Mouse (Mus musculus): ENCODE data around the gene Plcd3. TPM values are rescaled to one million over a fixed set of nuclear protein-coding genes. Genes with fewer than 3 reads are reported as not detected.

The Plcd3 gene
- total and polyA plus RNA-seq, 3 experiments = 2.0 to 2.6 TPM; not detected in 1

DNA sequence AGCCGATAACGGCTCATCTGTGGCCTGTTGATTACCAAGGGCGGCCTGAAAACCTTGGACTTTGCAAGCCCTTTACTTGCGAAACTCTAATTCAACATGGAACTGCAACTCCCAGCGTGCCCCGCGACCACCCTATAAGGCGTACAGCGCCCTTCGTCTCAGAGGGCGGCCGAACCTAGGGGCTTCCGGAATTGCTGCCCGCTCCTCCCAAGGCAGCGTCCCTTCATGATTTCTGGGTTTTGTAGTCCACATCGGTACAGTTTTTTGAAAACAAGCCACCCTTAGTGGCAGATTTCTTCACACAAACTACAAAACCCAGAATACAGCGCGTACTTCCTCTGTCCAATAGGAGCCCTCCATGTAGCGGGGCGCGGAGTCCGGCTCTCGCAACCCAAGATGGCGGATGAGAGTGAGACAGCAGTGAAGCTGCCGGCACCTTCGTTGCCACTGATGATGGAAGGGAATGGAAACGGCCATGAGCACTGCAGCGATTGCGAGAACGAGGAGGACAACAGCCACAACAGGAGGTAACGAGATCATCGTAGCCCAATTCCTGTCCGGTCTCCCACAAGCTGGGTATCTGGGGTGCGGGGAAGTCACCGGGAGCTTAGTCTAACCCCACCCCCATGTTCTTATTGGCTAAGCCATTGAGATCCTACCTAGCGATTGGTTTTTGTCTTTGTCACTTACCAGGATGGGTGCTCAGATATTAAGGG, 73.1 kb downstream of the Plcd3 start, which contains the start of the genes Nmt1 and Dcakd (continued):
- TF ChIP-seq BHLHE40 (IDR thresholded peaks at IDR 0.05; ENCODE audit: borderline replicate concordance, low read depth, low read length) = no peak
- peak; percentile 80; the same call in 1 of the 2 replicates for TF ChIP-seq SIN3A (IDR thresholded peaks at IDR 0.05; ENCODE audit: low read length)
- TF ChIP-seq UBTF (IDR thresholded peaks at IDR 0.05; ENCODE audit: borderline replicate concordance, insufficient read depth, low read depth, low read length) = no peak
- peak; percentile 80 to 95 for TF ChIP-seq POLR2A (IDR thresholded peaks at IDR 0.05; ENCODE audit: control insufficient read depth in 1 of 2, insufficient read depth in 1 of 2, low read depth in 1 of 2, low read length in 2 of 2, poor library complexity in 1 of 2)

DNA sequence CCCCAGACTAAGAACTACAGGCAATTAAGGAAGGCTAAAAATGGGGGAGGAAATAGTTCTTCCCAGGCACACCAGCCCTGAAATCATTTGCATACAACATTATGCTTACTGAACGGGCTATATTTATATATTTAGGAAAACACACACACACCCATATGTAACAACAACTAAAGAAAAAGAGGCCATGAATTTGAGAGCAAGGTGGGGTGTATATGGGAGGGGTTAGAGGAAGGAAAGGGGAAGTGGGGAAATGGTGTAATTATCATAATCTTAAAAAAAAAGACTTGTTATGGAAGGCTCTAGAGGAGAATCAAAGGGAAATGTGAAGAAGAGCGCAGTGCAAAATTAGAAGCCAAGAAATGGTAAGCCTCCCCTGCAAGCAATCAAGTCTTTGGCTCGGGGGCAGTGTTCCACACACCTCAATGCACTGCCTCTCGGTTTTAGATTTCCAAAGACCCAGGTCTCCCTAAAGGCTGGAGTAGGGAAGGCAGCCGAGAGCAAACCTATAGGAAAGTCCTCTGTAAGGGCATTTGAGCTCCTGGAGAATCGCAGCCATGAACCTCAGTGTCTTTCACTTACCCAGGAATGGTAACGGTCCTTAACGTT, 73.8 kb downstream of the Plcd3 start:
- no peaks in the 10 kb centered on the region for H3K9me3 ChIP-seq (replicated peaks; ENCODE audit: insufficient read depth, low read length)
- H3K36me3 ChIP-seq (ENCODE audit: control insufficient read depth in 1 of 2, insufficient read depth in 2 of 2, low read length in 2 of 2) = peaks cover 1 to 31% of the 10 kb centered on the region in 2 experiments; a peak in 3 of 4 replicates
- H3K79me2 ChIP-seq (ENCODE audit: control insufficient read depth, insufficient read depth, low read length, poor library complexity) = peaks cover 49% of the 10 kb centered on the region
- peak; percentile 89 for DNase-seq (ENCODE audit: low read depth, low spot score)
- peak overlapping the region; percentile 89 for H3K27ac ChIP-seq (ENCODE audit: control insufficient read depth, low read depth, low read length)
- H3K4me1 ChIP-seq (ENCODE audit: control insufficient read depth in 1 of 2, insufficient read depth in 2 of 2, low read length in 2 of 2) = peaks cover 0 to 14% of the 10 kb centered on the region in 2 experiments; a peak in 2 of 4 replicates
- peak overlapping the region; percentile 77 to 88 for H3K4me3 ChIP-seq (ENCODE audit: control insufficient read depth in 1 of 2, insufficient read depth in 1 of 2, low read depth in 2 of 2, low read length in 2 of 2)
- H3K27me3 ChIP-seq (ENCODE audit: control insufficient read depth in 1 of 2, insufficient read depth in 2 of 2, low read length in 2 of 2) = no peaks in the 10 kb centered on the region
- H3K9ac ChIP-seq (ENCODE audit: control insufficient read depth, low read depth, low read length, poor library complexity, severe bottlenecking) = peak overlapping the region; percentile 90
- TF ChIP-seq POLR2AphosphoS5 (IDR thresholded peaks at IDR 0.05; ENCODE audit: borderline replicate concordance, low read depth, low read length) = no peak
- TF ChIP-seq MXI1 (IDR thresholded peaks at IDR 0.05; ENCODE audit: low read depth, low read length) = peak; percentile 14; the same call in 1 of the 2 replicates
- peak; percentile 5; the same call in 1 of the 2 replicates for TF ChIP-seq NELFE (IDR thresholded peaks at IDR 0.05; ENCODE audit: low read depth, low read length)
- peak; percentile 27; the same call in 1 of the 2 replicates for TF ChIP-seq ZMIZ1 (IDR thresholded peaks at IDR 0.05; ENCODE audit: low read depth, low read length)
- TF ChIP-seq TCF12 (IDR thresholded peaks at IDR 0.05; ENCODE audit: low read depth, low read length) = no peak; the same call in 1 of the 2 replicates
- TF ChIP-seq MEF2A (IDR thresholded peaks at IDR 0.05; ENCODE audit: extremely low read depth, insufficient replicate concordance, low read depth, low read length, poor library complexity, severe bottlenecking) = no peak
- TF ChIP-seq SMC3 (IDR thresholded peaks at IDR 0.05; ENCODE audit: low read depth, low read length) = no peak
- 0 out of 2 replicates have a peak, but pooled peaks have one; percentile 26 for TF ChIP-seq TBP (IDR thresholded peaks at IDR 0.05; ENCODE audit: low read depth, low read length)
- no peak for TF ChIP-seq POLR2AphosphoS2 (IDR thresholded peaks at IDR 0.05; ENCODE audit: low read length)
- TF ChIP-seq SIN3A (IDR thresholded peaks at IDR 0.05; ENCODE audit: low read length) = no peak; the same call in none of the 2 replicates
- no peak; the same call in 1 of the 2 replicates for TF ChIP-seq MAX (IDR thresholded peaks at IDR 0.05; ENCODE audit: low read length)
- no peak; the same call in 1 of the 2 replicates for TF ChIP-seq MYB (IDR thresholded peaks at IDR 0.05; ENCODE audit: low read depth, low read length)
- TF ChIP-seq KAT2A (conservative IDR thresholded peaks at IDR 0.05; ENCODE audit: low read depth, low read length) = no peak
- TF ChIP-seq MAFK (IDR thresholded peaks at IDR 0.05; ENCODE audit: borderline replicate concordance, low read depth, low read length) = no peak
- no peak for TF ChIP-seq HCFC1 (IDR thresholded peaks at IDR 0.05; ENCODE audit: low read depth, low read length)
- no peak for TF ChIP-seq CTCF (IDR thresholded peaks at IDR 0.05 in 2 of 3, conservative IDR thresholded peaks at IDR 0.05 in 1 of 3; ENCODE audit: control insufficient read depth in 1 of 3, insufficient read depth in 1 of 3, low read depth in 2 of 3, low read length in 3 of 3, poor library complexity in 1 of 3, severe bottlenecking in 1 of 3)
- TF ChIP-seq NRF1 (IDR thresholded peaks at IDR 0.05; ENCODE audit: insufficient read depth, low read depth, low read length, poor library complexity, severe bottlenecking) = no peak
- TF ChIP-seq RCOR1 (IDR thresholded peaks at IDR 0.05; ENCODE audit: low read depth, low read length) = peak; percentile 35; the same call in 1 of the 2 replicates
- TF ChIP-seq TAL1 (IDR thresholded peaks at IDR 0.05; ENCODE audit: low read length) = no peak
- TF ChIP-seq ZNF384 (IDR thresholded peaks at IDR 0.05; ENCODE audit: low read depth, low read length) = peak; percentile 93
- TF ChIP-seq MAZ (IDR thresholded peaks at IDR 0.05; ENCODE audit: low read depth, low read length) = peak; percentile 65; the same call in 1 of the 2 replicates
- no peak for TF ChIP-seq BHLHE40 (IDR thresholded peaks at IDR 0.05; ENCODE audit: borderline replicate concordance, low read depth, low read length)
- peak; percentile 54 to 62; a peak in 3 of 4 replicates for TF ChIP-seq EP300 (IDR thresholded peaks at IDR 0.05; ENCODE audit: low read depth in 1 of 2, low read length in 2 of 2)
- peak in 1 of 2 experiments; percentile 45; a peak in 3 of 4 replicates for TF ChIP-seq POLR2A (IDR thresholded peaks at IDR 0.05; ENCODE audit: control insufficient read depth in 1 of 2, insufficient read depth in 1 of 2, low read depth in 1 of 2, low read length in 2 of 2, poor library complexity in 1 of 2)
- TF ChIP-seq ELF1 (IDR thresholded peaks at IDR 0.05; ENCODE audit: low read depth, low read length) = peak; percentile 56; the same call in 1 of the 2 replicates
- TF ChIP-seq USF1 (IDR thresholded peaks at IDR 0.05; ENCODE audit: low read depth, low read length) = no peak
- no peak for TF ChIP-seq JUND (IDR thresholded peaks at IDR 0.05; ENCODE audit: low read depth, low read length)
- TF ChIP-seq USF2 (IDR thresholded peaks at IDR 0.05; ENCODE audit: borderline replicate concordance in 1 of 2, insufficient read depth in 1 of 2, low read depth in 1 of 2, low read length in 2 of 2) = no peak
- peak; percentile 19 for TF ChIP-seq ETS1 (IDR thresholded peaks at IDR 0.05; ENCODE audit: low read depth, low read length)
